Mouse (Mus musculus): Measurements from ENCODE around the gene Hist1h3c.

GRCm38 (mm10) chr13:23745381-23746161, at the start of gene Hist1h3c:
- TF ChIP-seq POLR2A (IDR thresholded peaks at IDR 0.05; ENCODE audit: borderline replicate concordance, control insufficient read depth, low read depth, low read length) (peak; percentile 90; the same call in 1 of the 2 replicates), CTCF (IDR thresholded peaks at IDR 0.05; ENCODE audit: control insufficient read depth, insufficient read depth, low read length) (no peak)

Data from bone marrow, adult 2 months (tissue).